In genomic region chr7:16192315-16192714, GRCm38 (mm10) we compare ENCODE assay signal across 8 mouse cellular contexts. TPM values are rescaled to one million over a fixed set of nuclear protein-coding genes. Genes with fewer than 3 reads are reported as not detected.
A peak's percentile ranks its signal among the peaks of the same experiment; 100 is the strongest.
DNase-seq lines count a peak whose midpoint lies in the region; ATAC-seq and TF ChIP-seq lines count a peak whose summit lies in the region.

No protein-coding gene starts in this region.

- H3K27me3 ChIP-seq in kidney, postnatal 0 days (ENCODE audit: insufficient read depth, low read length) = no peaks in the 10 kb centered on the region
- peaks cover 28% of the 10 kb centered on the region for H3K27me3 ChIP-seq in liver, embryonic 12.5 days (replicated peaks)
- H3K27me3 ChIP-seq in stomach, embryonic 16.5 days (ENCODE audit: control insufficient read depth, insufficient read depth, low read length) = 0 out of 2 replicates have a peak, but pooled peaks cover 4% of the 10 kb centered on the region

- no peak overlapping the region for H3K4me3 ChIP-seq in kidney, postnatal 0 days (replicated peaks; ENCODE audit: low read depth, low read length)
- no peak overlapping the region for H3K4me3 ChIP-seq in liver, embryonic 12.5 days
- H3K4me3 ChIP-seq in stomach, embryonic 16.5 days (replicated peaks; ENCODE audit: low read length) = no peak overlapping the region

- no peak overlapping the region for H3K4me2 ChIP-seq in kidney, postnatal 0 days (ENCODE audit: low read length)
- H3K4me2 ChIP-seq in liver, embryonic 12.5 days = no peak overlapping the region
- H3K4me2 ChIP-seq in stomach, embryonic 16.5 days (ENCODE audit: low read depth, low read length) = no peak overlapping the region

- ATAC-seq in kidney, postnatal 0 days (replicated peaks; ENCODE audit: low FRiP score, low read depth) = peak; percentile 36; the same call in 1 of the 2 replicates
- peak; percentile 36; the same call in 1 of the 2 replicates for ATAC-seq in liver, embryonic 12.5 days
- ATAC-seq in stomach, embryonic 16.5 days (ENCODE audit: insufficient read depth, low FRiP score) = peak; percentile 35; the same call in 1 of the 2 replicates

- H3K4me1 ChIP-seq in kidney, postnatal 0 days (replicated peaks; ENCODE audit: insufficient read depth, low read length) = no peaks in the 10 kb centered on the region
- H3K4me1 ChIP-seq in liver, embryonic 12.5 days = no peaks in the 10 kb centered on the region
- no peaks in the 10 kb centered on the region for H3K4me1 ChIP-seq in stomach, embryonic 16.5 days (ENCODE audit: control insufficient read depth, insufficient read depth, low read length)

- DNase-seq in 3T3-L1 (ENCODE audit: low read depth, low spot score) = peak; percentile 81
- DNase-seq in adrenal gland, adult 18-20 months (ENCODE audit: low spot score in 2 of 2) = peak; percentile 74 to 78
- DNase-seq in embryo, embryonic 10.5 days (ENCODE audit: low spot score) = peak; percentile 89
- peak; percentile 55 to 68 for DNase-seq in gastrocnemius, postnatal 4 days (ENCODE audit: low spot score in 2 of 2)
- DNase-seq in kidney, postnatal 0 days (ENCODE audit: low spot score) = peak; percentile 73
- DNase-seq in neural tube, embryonic 10.5 days (ENCODE audit: extremely low spot score, low spot score) = peak; percentile 75

- no peaks in the 10 kb centered on the region for H3K36me3 ChIP-seq in kidney, postnatal 0 days (ENCODE audit: insufficient read depth, low read length)
- peaks cover 8% of the 10 kb centered on the region; the same call in 1 of the 2 replicates for H3K36me3 ChIP-seq in liver, embryonic 12.5 days
- H3K36me3 ChIP-seq in stomach, embryonic 16.5 days (ENCODE audit: control insufficient read depth, insufficient read depth, low read length) = no peaks in the 10 kb centered on the region

- H3K27ac ChIP-seq in kidney, postnatal 0 days = no peak overlapping the region
- H3K27ac ChIP-seq in liver, embryonic 12.5 days = no peak overlapping the region
- no peak overlapping the region for H3K27ac ChIP-seq in stomach, embryonic 16.5 days (ENCODE audit: low read length)

- 10% methylated on average over 5 of the region's 5 CpGs for WGBS in kidney, postnatal 0 days
- 19% methylated on average over 5 of the region's 5 CpGs for WGBS in liver, embryonic 12.5 days (ENCODE audit: insufficient replicate concordance)
- WGBS in stomach, embryonic 16.5 days = 15% methylated on average over 5 of the region's 5 CpGs

- TF ChIP-seq CTCF in kidney, postnatal 0 days (IDR thresholded peaks at IDR 0.05; ENCODE audit: low read depth) = peak; percentile 76

- no peak overlapping the region for H3K9ac ChIP-seq in kidney, postnatal 0 days (ENCODE audit: low read depth, low read length)
- H3K9ac ChIP-seq in liver, embryonic 12.5 days = no peak overlapping the region
- H3K9ac ChIP-seq in stomach, embryonic 16.5 days (ENCODE audit: low read length) = no peak overlapping the region

- H3K9me3 ChIP-seq in kidney, postnatal 0 days (replicated peaks; ENCODE audit: low read length) = no peaks in the 10 kb centered on the region
- no peaks in the 10 kb centered on the region for H3K9me3 ChIP-seq in liver, embryonic 12.5 days (replicated peaks)
- no peaks in the 10 kb centered on the region for H3K9me3 ChIP-seq in stomach, embryonic 16.5 days (replicated peaks; ENCODE audit: control insufficient read depth, low read length)

RNA-seq across cellular contexts. Expression of gene Meis3, which starts 17.4 kb away (rescaled TPM):
- total RNA-seq in adrenal gland, adult 18-20 months (2021) = 10 to 100 TPM; 12.1 to 14.3 TPM
- total RNA-seq in gastrocnemius, postnatal 4 days (2021) = 10 to 100 TPM in 1 of 2 experiments, 1 to 10 TPM in 1; 9.5 to 11.7 TPM
- polyA plus RNA-seq in kidney, postnatal 0 days (2015; fragmentation: Nextera tagmentation; extraction: Ambion mirVana) = 12.9 and 16.7 TPM in 2 replicates
- polyA plus RNA-seq in liver, embryonic 12.5 days (2016; fragmentation: Nextera tagmentation; extraction: Ambion mirVana) = 4.4 and 5.7 TPM in 2 replicates
- 22.0 and 22.1 TPM in 2 replicates for polyA plus RNA-seq in stomach, embryonic 16.5 days (2015; fragmentation: Nextera tagmentation; extraction: Ambion mirVana)

RNA-seq across cellular contexts. Expression of gene Dhx34, which starts 29.5 kb away (rescaled TPM):
- total RNA-seq in adrenal gland, adult 18-20 months (2021) = 10 to 100 TPM; 10.8 to 11.4 TPM
- total RNA-seq in gastrocnemius, postnatal 4 days (2021) = 10 to 100 TPM in 1 of 2 experiments, 1 to 10 TPM in 1; 9.3 to 10.5 TPM
- polyA plus RNA-seq in kidney, postnatal 0 days (2015; fragmentation: Nextera tagmentation; extraction: Ambion mirVana) = 11.6 and 12.1 TPM in 2 replicates
- 9.5 and 9.6 TPM in 2 replicates for polyA plus RNA-seq in liver, embryonic 12.5 days (2016; fragmentation: Nextera tagmentation; extraction: Ambion mirVana)
- 34.3 and 36.6 TPM in 2 replicates for polyA plus RNA-seq in stomach, embryonic 16.5 days (2015; fragmentation: Nextera tagmentation; extraction: Ambion mirVana)

RNA-seq across cellular contexts. Expression of gene C5ar2, which starts 51.6 kb away (rescaled TPM):
- total RNA-seq in adrenal gland, adult 18-20 months (2021) = under 1 TPM; 0.46 to 0.83 TPM
- total RNA-seq in gastrocnemius, postnatal 4 days (2021) = under 1 TPM; 0.08 to 0.17 TPM
- polyA plus RNA-seq in kidney, postnatal 0 days (2015; fragmentation: Nextera tagmentation; extraction: Ambion mirVana) = 0.08 and 0.11 TPM in 2 replicates
- polyA plus RNA-seq in liver, embryonic 12.5 days (2016; fragmentation: Nextera tagmentation; extraction: Ambion mirVana) = 1.6 and 1.7 TPM in 2 replicates
- polyA plus RNA-seq in stomach, embryonic 16.5 days (2015; fragmentation: Nextera tagmentation; extraction: Ambion mirVana) = 0.21 and 0.30 TPM in 2 replicates
